8 mouse cellular contexts compared by ENCODE assay signal in genomic region chr14:79661005-79661917, GRCm38 (mm10). TPM values are rescaled to one million over a fixed set of nuclear protein-coding genes. Genes with fewer than 3 reads are reported as not detected.
DNase-seq lines count a peak whose midpoint lies in the region; ATAC-seq and TF ChIP-seq lines count a peak whose summit lies in the region.

No protein-coding gene starts in this region.

- peak; percentile 87 for ATAC-seq in forebrain, embryonic 12.5 days (ENCODE audit: low FRiP score)

- intact Hi-C loops in heart, postnatal 10 days (cut with DNase I), result no loop called here

- no peaks in the 10 kb centered on the region for H3K4me1 ChIP-seq in MEL (ENCODE audit: control insufficient read depth in 1 of 2, insufficient read depth in 2 of 2, low read length in 2 of 2)
- peaks cover 15% of the 10 kb centered on the region for H3K4me1 ChIP-seq in forebrain, embryonic 12.5 days

- TF ChIP-seq RAD21 in MEL (IDR thresholded peaks at IDR 0.05; ENCODE audit: low read depth, low read length), result peak; percentile 77

- no peaks in the 10 kb centered on the region for H3K36me3 ChIP-seq in MEL (ENCODE audit: control insufficient read depth in 1 of 2, insufficient read depth in 2 of 2, low read length in 2 of 2)
- H3K36me3 ChIP-seq in forebrain, embryonic 12.5 days (replicated peaks), result no peaks in the 10 kb centered on the region

- peak overlapping the region; percentile 48 for H3K4me2 ChIP-seq in forebrain, embryonic 12.5 days

- peak; percentile 39 to 81 (median 72); a peak in 5 of 6 replicates for TF ChIP-seq CTCF in MEL (IDR thresholded peaks at IDR 0.05 in 2 of 3, conservative IDR thresholded peaks at IDR 0.05 in 1 of 3; ENCODE audit: control insufficient read depth in 1 of 3, insufficient read depth in 1 of 3, low read depth in 2 of 3, low read length in 3 of 3, poor library complexity in 1 of 3, severe bottlenecking in 1 of 3)

- no peaks in the 10 kb centered on the region for H3K9me3 ChIP-seq in MEL (replicated peaks; ENCODE audit: insufficient read depth, low read length)
- H3K9me3 ChIP-seq in forebrain, embryonic 12.5 days, result no peaks in the 10 kb centered on the region

- DNase-seq in MEL (ENCODE audit: low read depth, low spot score), result peak; percentile 41
- peak; percentile 11 for DNase-seq in c-Kit-positive CD71-positive TER-119-negative erythroid progenitor cells, embryonic 14.5 days (ENCODE audit: low read depth)
- peak; percentile 68 to 71 for DNase-seq in heart, postnatal 10 days
- DNase-seq in kidney, postnatal 36 days, result peak; percentile 61 to 87
- peak; percentile 79 for DNase-seq in lung, postnatal 25 days (ENCODE audit: low spot score)
- DNase-seq in ovary, postnatal 14 days (ENCODE audit: low spot score), result peak; percentile 61
- peak; percentile 84 for DNase-seq in thymus, postnatal 4 days

- TF ChIP-seq EP300 in MEL (IDR thresholded peaks at IDR 0.05; ENCODE audit: low read depth in 1 of 2, low read length in 2 of 2), result no peak

- H3K4me3 ChIP-seq in MEL (ENCODE audit: control insufficient read depth in 1 of 2, insufficient read depth in 1 of 2, low read depth in 2 of 2, low read length in 2 of 2), result 0 out of 4 replicates have a peak overlapping the region, but pooled peaks of 1 of the 2 experiments have one; percentile 22
- H3K4me3 ChIP-seq in forebrain, embryonic 12.5 days (replicated peaks), result peak overlapping the region; percentile 24

- no peak for TF ChIP-seq POLR2A in MEL (IDR thresholded peaks at IDR 0.05; ENCODE audit: control insufficient read depth in 1 of 2, insufficient read depth in 1 of 2, low read depth in 1 of 2, low read length in 2 of 2, poor library complexity in 1 of 2)

- H3K27me3 ChIP-seq in MEL (ENCODE audit: control insufficient read depth in 1 of 2, insufficient read depth in 2 of 2, low read length in 2 of 2), result no peaks in the 10 kb centered on the region
- peaks cover 10% of the 10 kb centered on the region; the same call in 1 of the 2 replicates for H3K27me3 ChIP-seq in forebrain, embryonic 12.5 days

- no peak overlapping the region for H3K27ac ChIP-seq in MEL (ENCODE audit: control insufficient read depth, low read depth, low read length)
- H3K27ac ChIP-seq in forebrain, embryonic 12.5 days, result no peak overlapping the region

- 18% methylated on average over 33 of the region's 33 CpGs for WGBS in forebrain, embryonic 12.5 days

- H3K79me2 ChIP-seq in MEL (ENCODE audit: control insufficient read depth, insufficient read depth, low read length, poor library complexity), result no peaks in the 10 kb centered on the region

- H3K9ac ChIP-seq in MEL (ENCODE audit: control insufficient read depth, low read depth, low read length, poor library complexity, severe bottlenecking), result no peak overlapping the region
- H3K9ac ChIP-seq in forebrain, embryonic 12.5 days, result no peak overlapping the region

TF ChIP-seq in MEL, 35 proteins besides CTCF, POLR2A, EP300 and RAD21:
- peak; percentile 84 for TF ChIP-seq USF1 (IDR thresholded peaks at IDR 0.05; ENCODE audit: low read depth, low read length)
- TF ChIP-seq SMC3 (IDR thresholded peaks at IDR 0.05; ENCODE audit: low read depth, low read length), result peak; percentile 62
- TF ChIP-seq MYB (IDR thresholded peaks at IDR 0.05; ENCODE audit: low read depth, low read length), result no peak
- TF ChIP-seq BHLHE40 (IDR thresholded peaks at IDR 0.05; ENCODE audit: borderline replicate concordance, low read depth, low read length), result peak; percentile 24; the same call in 1 of the 2 replicates
- peak; percentile 62 for TF ChIP-seq ZC3H11A (IDR thresholded peaks at IDR 0.05; ENCODE audit: low read depth, low read length)
- peak; percentile 27; the same call in 1 of the 2 replicates for TF ChIP-seq MAX (IDR thresholded peaks at IDR 0.05; ENCODE audit: low read length)
- TF ChIP-seq POLR2AphosphoS5 (IDR thresholded peaks at IDR 0.05; ENCODE audit: borderline replicate concordance, low read depth, low read length), result no peak
- peak in 1 of 2 experiments; percentile 47; a peak in 1 of 4 replicates for TF ChIP-seq USF2 (IDR thresholded peaks at IDR 0.05; ENCODE audit: borderline replicate concordance in 1 of 2, insufficient read depth in 1 of 2, low read depth in 1 of 2, low read length in 2 of 2)
- no peak for TF ChIP-seq ZKSCAN1 (IDR thresholded peaks at IDR 0.05; ENCODE audit: low read depth, low read length)

RNA-seq across cellular contexts. Expression of gene Cnmd, which starts 0.7 kb away (rescaled TPM):
- total RNA-seq in MEL (2012; rRNA removed), result not detected in 2 replicates
- not detected for polyA plus RNA-seq in MEL (2012; ENCODE audit: insufficient read depth in 1 of 2, insufficient read length in 2 of 2, low read depth in 1 of 2, low replicate concordance in 2 of 2, missing spikeins in 1 of 2)
- 6.9 and 8.6 TPM in 2 replicates for polyA plus RNA-seq in forebrain, embryonic 12.5 days (2016; fragmentation: Nextera tagmentation; extraction: Ambion mirVana)
- not detected for total RNA-seq in heart, postnatal 10 days (2021)

Comparison
In these comparisons a context has a peak if more than half of its experiments do, and no peak if none do; other contexts are left out.
1. DNase-seq: peak in every context shown above with its lines; median percentile 84 in thymus, postnatal 4 days; 79 in lung, postnatal 25 days; 74 in kidney, postnatal 36 days; 70 in heart, postnatal 10 days; 61 in ovary, postnatal 14 days; 41 in MEL; 11 in c-Kit-positive CD71-positive TER-119-negative erythroid progenitor cells, embryonic 14.5 days.